Mouse (Mus musculus): ENCODE results near the gene Mark4. TPM values are rescaled to one million over a fixed set of nuclear protein-coding genes. Genes with fewer than 3 reads are reported as not detected.

Mark4 gene
- polyA plus RNA-seq, 1 experiment, result 27.4 TPM

GRCm38 (mm10) chr7:19410766-19411344 lies 47.8 kb downstream of the Mark4 start:
- TF ChIP-seq POLR2A (IDR thresholded peaks at IDR 0.05; ENCODE audit: low read depth, low read length) (no peak), CTCF (IDR thresholded peaks at IDR 0.05; ENCODE audit: borderline replicate concordance, insufficient read depth, low read length) (no peak)
- H3K27ac ChIP-seq (ENCODE audit: insufficient read depth, low read length), result no peak overlapping the region
- no peaks in the 10 kb centered on the region for H3K4me1 ChIP-seq (ENCODE audit: control insufficient read depth, insufficient read depth, low read length)
- no peak overlapping the region for H3K4me3 ChIP-seq (ENCODE audit: insufficient read depth, low read length)

DNA sequence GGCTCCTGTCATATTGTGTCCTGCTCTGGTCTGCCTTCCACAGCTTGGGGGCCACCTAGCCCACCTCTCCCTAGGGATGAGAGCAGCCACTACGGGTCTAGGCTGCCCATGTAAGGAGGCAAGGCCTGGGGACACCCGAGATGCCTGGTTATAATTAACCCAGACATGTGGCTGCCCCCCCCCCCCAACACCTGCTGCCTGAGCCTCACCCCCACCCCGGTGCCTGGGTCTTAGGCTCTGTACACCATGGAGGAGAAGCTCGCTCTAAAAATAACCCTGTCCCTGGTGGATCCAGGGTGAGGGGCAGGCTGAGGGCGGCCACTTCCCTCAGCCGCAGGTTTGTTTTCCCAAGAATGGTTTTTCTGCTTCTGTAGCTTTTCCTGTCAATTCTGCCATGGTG lies 48.9 kb downstream of the Mark4 start:
- Histone ChIP-seq H3K4me3 (ENCODE audit: insufficient read depth, low read length) (no peak overlapping the region), H3K4me1 (ENCODE audit: control insufficient read depth, insufficient read depth, low read length) (no peaks in the 10 kb centered on the region), H3K27ac (ENCODE audit: insufficient read depth, low read length) (no peak overlapping the region)
- TF ChIP-seq POLR2A (IDR thresholded peaks at IDR 0.05; ENCODE audit: low read depth, low read length) (no peak), CTCF (IDR thresholded peaks at IDR 0.05; ENCODE audit: borderline replicate concordance, insufficient read depth, low read length) (no peak)

DNA sequence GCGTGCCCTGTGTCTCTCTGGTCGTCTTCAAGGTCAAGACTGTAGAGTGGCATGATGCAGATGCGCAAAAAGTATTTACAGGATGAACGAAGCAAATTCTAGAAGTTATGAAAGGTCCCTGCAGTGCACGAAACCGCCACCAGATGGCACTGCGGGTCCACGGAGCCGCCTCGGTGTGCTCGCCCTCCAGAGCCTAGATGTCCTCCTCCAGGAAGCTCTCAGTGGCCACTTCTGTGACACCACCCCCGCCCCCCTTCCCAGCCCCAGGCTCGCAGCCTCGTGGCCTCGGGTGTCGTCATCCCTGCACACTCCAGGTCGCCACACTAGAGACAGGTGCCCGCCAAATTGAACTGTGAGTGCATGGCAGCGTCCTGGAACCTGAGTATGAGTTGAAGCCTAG lies 53.2 kb downstream of the Mark4 start:
- no peaks in the 10 kb centered on the region for H3K4me1 ChIP-seq (ENCODE audit: control insufficient read depth, insufficient read depth, low read length)
- H3K4me3 ChIP-seq (ENCODE audit: insufficient read depth, low read length), result no peak overlapping the region
- TF ChIP-seq POLR2A (IDR thresholded peaks at IDR 0.05; ENCODE audit: low read depth, low read length) (no peak), CTCF (IDR thresholded peaks at IDR 0.05; ENCODE audit: borderline replicate concordance, insufficient read depth, low read length) (peak; percentile 97)
- no peak overlapping the region for H3K27ac ChIP-seq (ENCODE audit: insufficient read depth, low read length)

GRCm38 (mm10) chr7:19404476-19404875 lies 54.1 kb downstream of the Mark4 start, which contains the start of gene Ckm:
TSS of gene Ckm (plus strand) at chr7:19404776.
- H3K4me1 ChIP-seq (ENCODE audit: control insufficient read depth, insufficient read depth, low read length), result 0 out of 2 replicates have a peak, but pooled peaks cover 2% of the 10 kb centered on the region
- TF ChIP-seq POLR2A (IDR thresholded peaks at IDR 0.05; ENCODE audit: low read depth, low read length), result no peak
- no peak for TF ChIP-seq CTCF (IDR thresholded peaks at IDR 0.05; ENCODE audit: borderline replicate concordance, insufficient read depth, low read length)
- H3K27ac ChIP-seq (ENCODE audit: insufficient read depth, low read length), result no peak within 1 kb of the TSS
- H3K4me3 ChIP-seq (ENCODE audit: insufficient read depth, low read length), result peak within 1 kb of the TSS; percentile 46

DNA sequence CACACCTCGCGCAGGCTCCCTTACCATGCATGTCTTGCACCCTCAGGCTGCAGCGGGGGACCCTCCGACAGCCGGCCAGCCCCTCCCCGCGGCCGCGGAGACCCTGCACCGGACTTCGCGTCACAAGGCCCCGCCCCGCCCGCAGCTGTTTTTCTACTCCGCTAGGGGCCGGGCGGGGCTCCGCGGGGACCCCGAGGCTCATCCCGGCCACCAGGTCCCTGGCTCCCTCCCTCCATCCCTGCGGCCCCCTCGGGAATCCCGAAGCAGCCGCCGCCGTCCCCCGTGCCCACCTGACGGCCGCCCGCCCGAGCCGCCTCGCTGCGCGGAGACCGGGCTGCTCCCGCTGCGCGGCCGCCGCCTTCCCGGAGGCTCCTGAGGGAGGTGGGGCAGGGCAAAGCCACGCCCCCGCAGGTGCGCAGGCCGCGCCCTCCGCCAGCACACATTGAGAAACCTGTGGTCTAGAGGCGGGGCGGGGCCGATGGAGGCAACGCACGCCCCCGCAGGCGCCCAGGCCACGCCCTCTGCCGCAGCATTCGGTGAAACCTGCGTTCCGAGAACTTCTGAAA lies 54.8 kb downstream of the Mark4 start, which contains the start of gene Klc3:
Klc3 (minus strand) TSS at position 374 of the 566 bp plus-strand sequence.
- Histone ChIP-seq H3K4me3 (ENCODE audit: insufficient read depth, low read length) (peak within 1 kb of the TSS; percentile 46), H3K27ac (ENCODE audit: insufficient read depth, low read length) (no peak within 1 kb of the TSS), H3K4me1 (ENCODE audit: control insufficient read depth, insufficient read depth, low read length) (0 out of 2 replicates have a peak, but pooled peaks cover 2% of the 10 kb centered on the region)
- TF ChIP-seq POLR2A (IDR thresholded peaks at IDR 0.05; ENCODE audit: low read depth, low read length) (no peak), CTCF (IDR thresholded peaks at IDR 0.05; ENCODE audit: borderline replicate concordance, insufficient read depth, low read length) (no peak)

DNA sequence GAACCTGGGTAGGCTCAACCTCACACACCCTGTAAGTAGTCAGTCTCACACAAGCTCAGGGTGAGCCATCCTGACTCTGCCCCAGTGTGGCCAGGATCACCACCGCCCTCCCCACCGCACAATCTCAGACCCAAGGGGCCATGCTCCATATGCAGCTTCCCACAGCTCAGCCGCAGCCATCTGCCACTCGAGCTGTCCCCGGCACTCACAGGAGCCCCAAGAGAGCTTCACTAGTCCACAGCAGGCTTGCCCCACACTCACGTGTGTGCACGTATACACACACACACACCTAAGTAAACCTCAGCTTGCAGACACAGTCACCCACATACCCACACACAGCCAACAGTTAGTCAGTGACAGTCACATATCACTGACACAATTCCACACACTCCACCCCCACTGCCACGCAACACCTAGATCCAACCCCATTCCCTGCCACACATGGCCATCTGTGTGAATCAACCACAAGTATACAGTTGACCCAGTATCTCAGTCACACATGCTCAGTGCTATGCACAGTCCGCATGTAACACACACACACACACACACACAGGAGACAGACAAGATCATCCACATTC lies 56.0 kb downstream of the Mark4 start:
- H3K27ac ChIP-seq (ENCODE audit: insufficient read depth, low read length), result no peak overlapping the region
- 0 out of 2 replicates have a peak, but pooled peaks cover 2% of the 10 kb centered on the region for H3K4me1 ChIP-seq (ENCODE audit: control insufficient read depth, insufficient read depth, low read length)
- TF ChIP-seq CTCF (IDR thresholded peaks at IDR 0.05; ENCODE audit: borderline replicate concordance, insufficient read depth, low read length), result no peak
- no peak for TF ChIP-seq POLR2A (IDR thresholded peaks at IDR 0.05; ENCODE audit: low read depth, low read length)
- H3K4me3 ChIP-seq (ENCODE audit: insufficient read depth, low read length), result no peak overlapping the region

DNA sequence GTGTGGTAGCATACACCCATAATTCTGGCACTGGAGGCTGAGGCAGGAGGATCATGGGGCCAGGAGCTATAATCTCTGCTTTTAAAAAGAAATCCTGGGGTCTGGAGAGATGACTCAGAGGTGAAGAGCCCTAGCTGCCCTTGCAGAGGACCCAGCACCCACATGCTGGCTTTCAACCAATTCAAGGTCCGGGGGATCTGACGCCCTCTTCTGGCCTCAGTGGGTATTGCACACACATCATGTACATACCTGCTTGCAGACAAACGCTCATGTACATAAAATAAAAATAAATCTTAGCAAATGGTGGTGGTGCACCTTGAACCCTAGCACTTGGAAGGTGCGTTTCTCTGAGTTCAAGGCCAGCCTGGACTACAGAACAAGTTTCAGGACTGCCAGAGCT lies 57.7 kb downstream of the Mark4 start:
- Histone ChIP-seq H3K4me3 (ENCODE audit: insufficient read depth, low read length) (no peak overlapping the region), H3K4me1 (ENCODE audit: control insufficient read depth, insufficient read depth, low read length) (0 out of 2 replicates have a peak, but pooled peaks cover 2% of the 10 kb centered on the region), H3K27ac (ENCODE audit: insufficient read depth, low read length) (no peak overlapping the region)
- TF ChIP-seq CTCF (IDR thresholded peaks at IDR 0.05; ENCODE audit: borderline replicate concordance, insufficient read depth, low read length) (no peak), POLR2A (IDR thresholded peaks at IDR 0.05; ENCODE audit: low read depth, low read length) (no peak)

DNA sequence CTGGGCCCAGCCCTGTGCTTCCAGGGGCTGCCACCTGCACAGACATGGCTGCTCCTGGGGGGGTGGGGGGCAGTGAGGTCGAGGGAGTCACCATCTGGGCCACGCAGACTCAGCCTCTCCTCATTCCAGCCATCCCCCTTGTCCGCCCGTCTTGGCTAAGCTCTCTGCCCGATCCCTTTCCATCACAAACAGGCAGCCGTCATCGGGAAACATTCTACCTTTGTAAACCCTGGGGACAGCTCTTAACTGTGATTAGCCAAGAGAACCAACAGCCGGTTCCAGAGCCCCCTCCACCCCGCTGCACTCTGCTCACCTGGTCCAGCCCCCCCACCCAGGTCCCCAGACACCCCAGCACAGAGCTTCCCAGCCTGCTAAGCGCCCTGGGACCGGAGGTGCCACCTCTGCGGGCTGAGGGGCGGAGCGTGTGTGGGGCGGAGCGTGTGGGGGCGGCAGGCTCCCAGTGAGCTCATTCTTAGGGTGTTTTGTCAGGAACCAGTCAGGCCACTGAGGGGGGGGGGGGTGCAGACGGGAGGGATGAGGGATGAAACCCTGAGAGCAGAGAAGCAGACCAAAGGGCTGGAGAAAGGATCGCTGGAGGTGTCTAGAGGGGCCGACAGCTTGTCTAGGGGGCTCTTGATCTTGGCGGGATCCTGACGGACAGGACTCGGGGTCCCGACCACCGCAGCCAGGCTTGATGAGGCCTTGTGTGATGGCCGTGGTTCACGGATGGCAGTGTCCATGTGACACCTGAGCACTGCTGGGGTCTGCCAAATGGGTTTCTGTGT lies 58.9 kb downstream of the Mark4 start:
- no peak overlapping the region for H3K27ac ChIP-seq (ENCODE audit: insufficient read depth, low read length)
- peak overlapping the region; percentile 28 for H3K4me3 ChIP-seq (ENCODE audit: insufficient read depth, low read length)
- TF ChIP-seq POLR2A (IDR thresholded peaks at IDR 0.05; ENCODE audit: low read depth, low read length) (peak; percentile 34; the same call in 1 of the 2 replicates), CTCF (IDR thresholded peaks at IDR 0.05; ENCODE audit: borderline replicate concordance, insufficient read depth, low read length) (no peak)
- 0 out of 2 replicates have a peak, but pooled peaks cover 2% of the 10 kb centered on the region for H3K4me1 ChIP-seq (ENCODE audit: control insufficient read depth, insufficient read depth, low read length)

GRCm38 (mm10) chr7:19394484-19394883 lies 64.1 kb downstream of the Mark4 start:
- no peak overlapping the region for H3K4me3 ChIP-seq (ENCODE audit: insufficient read depth, low read length)
- H3K4me1 ChIP-seq (ENCODE audit: control insufficient read depth, insufficient read depth, low read length), result no peaks in the 10 kb centered on the region
- TF ChIP-seq CTCF (IDR thresholded peaks at IDR 0.05; ENCODE audit: borderline replicate concordance, insufficient read depth, low read length) (no peak), POLR2A (IDR thresholded peaks at IDR 0.05; ENCODE audit: low read depth, low read length) (no peak)
- no peak overlapping the region for H3K27ac ChIP-seq (ENCODE audit: insufficient read depth, low read length)
